ENCODE assay signal across 13 mouse cellular contexts in genomic region chr4:62348329-62348705, GRCm38 (mm10). TPM values are rescaled to one million over a fixed set of nuclear protein-coding genes. Genes with fewer than 3 reads are reported as not detected.
DNase-seq lines count a peak whose midpoint lies in the region; ATAC-seq lines count a peak whose summit lies in the region.
"Had no signal": no experiment of that assay in that cellular context is flagged by ENCODE, and none has a peak within 500 bp of the region (broad histone marks: within the 10 kb centered on the region; RNA-seq: fewer than 3 reads in every experiment).

No protein-coding gene starts in this region.

- no peaks in the 10 kb centered on the region for H3K9me3 ChIP-seq in hindbrain, embryonic 15.5 days
- no peaks in the 10 kb centered on the region for H3K9me3 ChIP-seq in hindbrain, embryonic 12.5 days (replicated peaks)
- no peaks in the 10 kb centered on the region for H3K9me3 ChIP-seq in midbrain, embryonic 16.5 days (replicated peaks; ENCODE audit: control insufficient read depth, low read length, poor library complexity, severe bottlenecking)
- no peaks in the 10 kb centered on the region for H3K9me3 ChIP-seq in midbrain, embryonic 13.5 days
- no peaks in the 10 kb centered on the region for H3K9me3 ChIP-seq in liver, embryonic 13.5 days (replicated peaks)
- no peaks in the 10 kb centered on the region for H3K9me3 ChIP-seq in stomach, embryonic 16.5 days (replicated peaks; ENCODE audit: control insufficient read depth, low read length)
- H3K9me3 ChIP-seq: limb, embryonic 12.5 days had no signal

- H3K27ac ChIP-seq in hindbrain, embryonic 15.5 days (replicated peaks): 0 out of 2 replicates have a peak overlapping the region, but pooled peaks have one; percentile 14
- no peak overlapping the region for H3K27ac ChIP-seq in hindbrain, embryonic 12.5 days
- H3K27ac ChIP-seq in midbrain, embryonic 16.5 days (ENCODE audit: low read length): peak overlapping the region; percentile 26; the same call in 1 of the 2 replicates
- H3K27ac ChIP-seq in midbrain, embryonic 13.5 days: no peak overlapping the region
- peak overlapping the region; percentile 65 for H3K27ac ChIP-seq in liver, embryonic 13.5 days
- peak overlapping the region; percentile 31 for H3K27ac ChIP-seq in stomach, embryonic 16.5 days (ENCODE audit: low read length)
- H3K27ac ChIP-seq: limb, embryonic 12.5 days had no signal

- no peaks in the 10 kb centered on the region for H3K4me1 ChIP-seq in hindbrain, embryonic 15.5 days (replicated peaks)
- H3K4me1 ChIP-seq in hindbrain, embryonic 12.5 days: no peaks in the 10 kb centered on the region
- H3K4me1 ChIP-seq in midbrain, embryonic 16.5 days (ENCODE audit: control insufficient read depth, insufficient read depth, low read length): no peaks in the 10 kb centered on the region
- H3K4me1 ChIP-seq in midbrain, embryonic 13.5 days (replicated peaks): no peaks in the 10 kb centered on the region
- H3K4me1 ChIP-seq in liver, embryonic 13.5 days (replicated peaks): peaks cover 14% of the 10 kb centered on the region
- H3K4me1 ChIP-seq in stomach, embryonic 16.5 days (ENCODE audit: control insufficient read depth, insufficient read depth, low read length): no peaks in the 10 kb centered on the region
- H3K4me1 ChIP-seq: limb, embryonic 12.5 days had no signal

- DNase-seq in liver, embryonic 13.5 days: no peak
- DNase-seq in testis, postnatal 10 days (ENCODE audit: low spot score): no peak
- no peak for DNase-seq in adrenal gland, adult (ENCODE audit: inconsistent age in 2 of 2, low spot score in 1 of 2)
- DNase-seq: cerebellum, postnatal 36 days; gastrocnemius, postnatal 14 days; thymus, postnatal 4 days had no signal

- no peak overlapping the region for H3K4me2 ChIP-seq in hindbrain, embryonic 15.5 days
- no peak overlapping the region for H3K4me2 ChIP-seq in hindbrain, embryonic 12.5 days (replicated peaks)
- no peak overlapping the region for H3K4me2 ChIP-seq in midbrain, embryonic 16.5 days (ENCODE audit: low read length)
- H3K4me2 ChIP-seq in midbrain, embryonic 13.5 days (replicated peaks): no peak overlapping the region
- H3K4me2 ChIP-seq in liver, embryonic 13.5 days: no peak overlapping the region
- no peak overlapping the region for H3K4me2 ChIP-seq in stomach, embryonic 16.5 days (ENCODE audit: low read depth, low read length)
- H3K4me2 ChIP-seq: limb, embryonic 12.5 days had no signal

- WGBS in hindbrain, embryonic 15.5 days: 78% methylated on average over 2 of the region's 2 CpGs
- 85% methylated on average over 2 of the region's 2 CpGs for WGBS in hindbrain, embryonic 12.5 days
- 80% methylated on average over 2 of the region's 2 CpGs for WGBS in midbrain, embryonic 16.5 days
- 81% methylated on average over 2 of the region's 2 CpGs for WGBS in midbrain, embryonic 13.5 days
- WGBS in liver, embryonic 13.5 days (ENCODE audit: insufficient replicate concordance): 51% methylated on average over 2 of the region's 2 CpGs
- 40% methylated on average over 2 of the region's 2 CpGs for WGBS in stomach, embryonic 16.5 days

- ATAC-seq in hindbrain, embryonic 15.5 days (ENCODE audit: low FRiP score, low read depth): no peak
- no peak for ATAC-seq in hindbrain, embryonic 12.5 days (ENCODE audit: low FRiP score)
- no peak for ATAC-seq in midbrain, embryonic 16.5 days
- ATAC-seq in midbrain, embryonic 13.5 days: no peak
- ATAC-seq in liver, embryonic 13.5 days (ENCODE audit: low read depth): peak; percentile 60
- ATAC-seq in stomach, embryonic 16.5 days (ENCODE audit: insufficient read depth, low FRiP score): no peak

- peaks cover 34% of the 10 kb centered on the region for H3K36me3 ChIP-seq in hindbrain, embryonic 15.5 days
- peaks cover 41% of the 10 kb centered on the region for H3K36me3 ChIP-seq in hindbrain, embryonic 12.5 days
- H3K36me3 ChIP-seq in midbrain, embryonic 16.5 days (ENCODE audit: control insufficient read depth, insufficient read depth, low read length): peaks cover 12% of the 10 kb centered on the region
- H3K36me3 ChIP-seq in midbrain, embryonic 13.5 days: peaks cover 51% of the 10 kb centered on the region
- H3K36me3 ChIP-seq in liver, embryonic 13.5 days: peaks cover 63% of the 10 kb centered on the region
- H3K36me3 ChIP-seq in stomach, embryonic 16.5 days (ENCODE audit: control insufficient read depth, insufficient read depth, low read length): 0 out of 2 replicates have a peak, but pooled peaks cover 7% of the 10 kb centered on the region

- no peak overlapping the region for H3K9ac ChIP-seq in hindbrain, embryonic 15.5 days
- H3K9ac ChIP-seq in hindbrain, embryonic 12.5 days: no peak overlapping the region
- no peak overlapping the region for H3K9ac ChIP-seq in midbrain, embryonic 16.5 days (ENCODE audit: low read depth, low read length)
- no peak overlapping the region for H3K9ac ChIP-seq in midbrain, embryonic 13.5 days (replicated peaks)
- H3K9ac ChIP-seq in liver, embryonic 13.5 days: no peak overlapping the region
- H3K9ac ChIP-seq in stomach, embryonic 16.5 days (ENCODE audit: low read length): no peak overlapping the region
- H3K9ac ChIP-seq: limb, embryonic 12.5 days had no signal

- no peak overlapping the region for H3K4me3 ChIP-seq in hindbrain, embryonic 15.5 days
- H3K4me3 ChIP-seq in hindbrain, embryonic 12.5 days: no peak overlapping the region
- H3K4me3 ChIP-seq in midbrain, embryonic 16.5 days (ENCODE audit: low read depth, low read length): no peak overlapping the region
- H3K4me3 ChIP-seq in midbrain, embryonic 13.5 days (replicated peaks): no peak overlapping the region
- no peak overlapping the region for H3K4me3 ChIP-seq in liver, embryonic 13.5 days (replicated peaks)
- no peak overlapping the region for H3K4me3 ChIP-seq in stomach, embryonic 16.5 days (replicated peaks; ENCODE audit: low read length)
- H3K4me3 ChIP-seq: erythroblast, embryonic 14.5 days; limb, embryonic 12.5 days had no signal

- H3K27me3 ChIP-seq in hindbrain, embryonic 15.5 days: no peaks in the 10 kb centered on the region
- H3K27me3 ChIP-seq in hindbrain, embryonic 12.5 days: no peaks in the 10 kb centered on the region
- no peaks in the 10 kb centered on the region for H3K27me3 ChIP-seq in midbrain, embryonic 16.5 days (ENCODE audit: control insufficient read depth, insufficient read depth, low read depth, low read length)
- H3K27me3 ChIP-seq in midbrain, embryonic 13.5 days: no peaks in the 10 kb centered on the region
- H3K27me3 ChIP-seq in liver, embryonic 13.5 days: no peaks in the 10 kb centered on the region
- H3K27me3 ChIP-seq in stomach, embryonic 16.5 days (ENCODE audit: control insufficient read depth, insufficient read depth, low read length): no peaks in the 10 kb centered on the region
- H3K27me3 ChIP-seq: limb, embryonic 12.5 days had no signal

RNA-seq across cellular contexts. Expression of gene Fkbp15, which starts 12.0 kb away (rescaled TPM):
- 20.9 and 23.3 TPM in 2 replicates for polyA plus RNA-seq in hindbrain, embryonic 15.5 days (2015; fragmentation: Nextera tagmentation; extraction: Ambion mirVana)
- 25.9 and 26.4 TPM in 2 replicates for polyA plus RNA-seq in hindbrain, embryonic 12.5 days (2016; fragmentation: Nextera tagmentation; extraction: Ambion mirVana)
- polyA plus RNA-seq in midbrain, embryonic 16.5 days (2015; fragmentation: Nextera tagmentation; extraction: Ambion mirVana): 21.4 and 21.9 TPM in 2 replicates
- polyA plus RNA-seq in midbrain, embryonic 13.5 days (2015; fragmentation: Nextera tagmentation; extraction: Ambion mirVana): 23.6 and 24.0 TPM in 2 replicates
- polyA plus RNA-seq in liver, embryonic 13.5 days (2015; fragmentation: Nextera tagmentation; extraction: Ambion mirVana): 15.5 and 15.7 TPM in 2 replicates
- polyA plus RNA-seq in stomach, embryonic 16.5 days (2015; fragmentation: Nextera tagmentation; extraction: Ambion mirVana): 29.8 and 30.2 TPM in 2 replicates

RNA-seq across cellular contexts. Expression of gene Slc31a1, which starts 12.2 kb away (rescaled TPM):
- 43.1 and 46.2 TPM in 2 replicates for polyA plus RNA-seq in hindbrain, embryonic 15.5 days (2015; fragmentation: Nextera tagmentation; extraction: Ambion mirVana)
- polyA plus RNA-seq in hindbrain, embryonic 12.5 days (2016; fragmentation: Nextera tagmentation; extraction: Ambion mirVana): 45.2 and 48.5 TPM in 2 replicates
- 36.8 and 37.7 TPM in 2 replicates for polyA plus RNA-seq in midbrain, embryonic 16.5 days (2015; fragmentation: Nextera tagmentation; extraction: Ambion mirVana)
- polyA plus RNA-seq in midbrain, embryonic 13.5 days (2015; fragmentation: Nextera tagmentation; extraction: Ambion mirVana): 37.9 and 38.2 TPM in 2 replicates
- 39.0 and 48.8 TPM in 2 replicates for polyA plus RNA-seq in liver, embryonic 13.5 days (2015; fragmentation: Nextera tagmentation; extraction: Ambion mirVana)
- polyA plus RNA-seq in stomach, embryonic 16.5 days (2015; fragmentation: Nextera tagmentation; extraction: Ambion mirVana): 62.9 and 74.4 TPM in 2 replicates

Comparison
In these comparisons a context has a peak if more than half of its experiments do, and no peak if none do; other contexts are left out.
1. H3K27ac ChIP-seq: peak in hindbrain, embryonic 15.5 days (single experiment), midbrain, embryonic 16.5 days (single experiment), liver, embryonic 13.5 days (single experiment) and stomach, embryonic 16.5 days (single experiment); none in hindbrain, embryonic 12.5 days (single experiment) and midbrain, embryonic 13.5 days (single experiment).